In the genomic region with DNA sequence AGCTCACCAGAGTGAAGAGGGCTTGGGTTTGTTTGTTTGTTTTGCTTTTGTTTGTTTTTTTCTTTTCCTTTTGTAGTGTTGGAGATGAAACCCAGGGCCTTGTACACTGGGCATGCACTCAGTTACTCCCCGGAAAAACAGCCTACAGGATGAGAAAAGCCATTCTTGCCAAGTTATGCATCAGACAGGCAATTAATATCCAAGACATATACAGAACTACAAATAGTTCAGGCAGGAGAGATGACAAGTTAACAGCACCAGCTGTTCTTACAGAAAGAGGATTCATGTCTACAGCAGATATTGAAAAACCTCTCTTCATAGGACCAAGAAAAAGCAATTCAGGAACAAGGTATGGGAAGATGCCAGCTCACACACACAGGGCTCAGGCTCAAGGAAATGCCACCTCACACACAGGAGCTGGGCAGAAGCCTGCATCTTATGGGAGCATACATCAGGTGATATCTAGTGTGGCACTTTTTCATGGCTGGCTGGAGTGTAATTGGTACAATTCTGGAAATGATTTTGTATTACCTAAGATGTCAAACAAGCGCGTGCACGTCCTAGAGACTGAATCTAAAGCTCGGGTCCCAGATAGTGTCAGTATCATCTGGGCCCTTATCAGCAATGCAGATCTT, we compare ENCODE assay signal across 23 mouse cellular contexts.
DNase-seq lines count a peak whose midpoint lies in the region; ATAC-seq and TF ChIP-seq lines count a peak whose summit lies in the region.
"Had no signal": no experiment of that assay in that cellular context is flagged by ENCODE, and none has a peak within 500 bp of the region (broad histone marks: within the 10 kb centered on the region; RNA-seq: fewer than 3 reads in every experiment).

No protein-coding gene starts in this region.

- H3K27me3 ChIP-seq in lung, embryonic 16.5 days (ENCODE audit: control insufficient read depth, insufficient read depth, low read depth, low read length) = no peaks in the 10 kb centered on the region
- H3K27me3 ChIP-seq in stomach, embryonic 16.5 days (ENCODE audit: control insufficient read depth, insufficient read depth, low read length) = no peaks in the 10 kb centered on the region
- H3K27me3 ChIP-seq: embryonic facial prominence, embryonic 15.5 days; heart, embryonic 13.5 days; liver, embryonic 13.5 days; midbrain, embryonic 12.5 days; neural tube, embryonic 12.5 days had no signal

- no peak overlapping the region for H3K4me2 ChIP-seq in lung, embryonic 16.5 days (ENCODE audit: low read depth, low read length)
- no peak overlapping the region for H3K4me2 ChIP-seq in stomach, embryonic 16.5 days (ENCODE audit: low read depth, low read length)
- H3K4me2 ChIP-seq: embryonic facial prominence, embryonic 15.5 days; heart, embryonic 13.5 days; liver, embryonic 13.5 days; midbrain, embryonic 12.5 days; neural tube, embryonic 12.5 days had no signal

- no peak for TF ChIP-seq CTCF in layer of hippocampus, adult 2 months (conservative IDR thresholded peaks at IDR 0.05)

- no peak overlapping the region for H3K4me3 ChIP-seq in layer of hippocampus, adult 2 months
- H3K4me3 ChIP-seq in lung, embryonic 16.5 days (ENCODE audit: low read length) = no peak overlapping the region
- H3K4me3 ChIP-seq in stomach, embryonic 16.5 days (replicated peaks; ENCODE audit: low read length) = no peak overlapping the region
- H3K4me3 ChIP-seq: embryonic facial prominence, embryonic 15.5 days; heart, embryonic 13.5 days; limb, embryonic 10.5 days; liver, embryonic 13.5 days; midbrain, embryonic 12.5 days; neural tube, embryonic 12.5 days had no signal

- 0 out of 2 replicates have a peak, but pooled peaks cover 3% of the 10 kb centered on the region for H3K9me3 ChIP-seq in lung, embryonic 16.5 days (ENCODE audit: control insufficient read depth, low read length)
- no peaks in the 10 kb centered on the region for H3K9me3 ChIP-seq in stomach, embryonic 16.5 days (replicated peaks; ENCODE audit: control insufficient read depth, low read length)
- H3K9me3 ChIP-seq: embryonic facial prominence, embryonic 15.5 days; limb, embryonic 10.5 days; liver, embryonic 13.5 days had no signal

- peaks cover 17% of the 10 kb centered on the region for H3K36me3 ChIP-seq in lung, embryonic 16.5 days (ENCODE audit: control insufficient read depth, insufficient read depth, low read length)
- no peaks in the 10 kb centered on the region for H3K36me3 ChIP-seq in stomach, embryonic 16.5 days (ENCODE audit: control insufficient read depth, insufficient read depth, low read length)

- peaks cover 11% of the 10 kb centered on the region; the same call in 1 of the 2 replicates for H3K4me1 ChIP-seq in lung, embryonic 16.5 days (replicated peaks; ENCODE audit: control insufficient read depth, insufficient read depth, low read length)
- H3K4me1 ChIP-seq in stomach, embryonic 16.5 days (ENCODE audit: control insufficient read depth, insufficient read depth, low read length) = 0 out of 2 replicates have a peak, but pooled peaks cover 5% of the 10 kb centered on the region
- H3K4me1 ChIP-seq: embryonic facial prominence, embryonic 15.5 days; limb, embryonic 10.5 days; midbrain, embryonic 12.5 days; neural tube, embryonic 12.5 days had no signal

- DNase-seq in heart, adult 11 months = peak; percentile 84
- DNase-seq in heart, postnatal 25 days (ENCODE audit: low spot score) = no peak
- no peak for DNase-seq in layer of hippocampus, adult 2 months (ENCODE audit: low spot score in 2 of 2)
- DNase-seq in layer of hippocampus, postnatal 10 days (ENCODE audit: low spot score in 2 of 2) = no peak
- DNase-seq in lung, postnatal 4 days = no peak
- DNase-seq: adrenal gland, postnatal 14 days; cerebellum, adult 11 months; cerebellum, postnatal 14 days; heart, adult 18-20 months; heart, postnatal 36 days; kidney, adult 8-10 months; layer of hippocampus, postnatal 36 days; liver, embryonic 13.5 days; right cerebral cortex, postnatal 4 days; thymus, postnatal 25 days had no signal

- peak; percentile 71 for ATAC-seq in lung, embryonic 16.5 days (ENCODE audit: low read depth)
- no peak for ATAC-seq in stomach, embryonic 16.5 days (ENCODE audit: insufficient read depth, low FRiP score)

- H3K9ac ChIP-seq in lung, embryonic 16.5 days (ENCODE audit: low read length) = no peak overlapping the region
- H3K9ac ChIP-seq in stomach, embryonic 16.5 days (ENCODE audit: low read length) = no peak overlapping the region
- H3K9ac ChIP-seq: embryonic facial prominence, embryonic 15.5 days; heart, embryonic 13.5 days; liver, embryonic 13.5 days; midbrain, embryonic 12.5 days; neural tube, embryonic 12.5 days had no signal

- peak overlapping the region; percentile 59 for H3K27ac ChIP-seq in layer of hippocampus, adult 2 months
- no peak overlapping the region for H3K27ac ChIP-seq in lung, embryonic 16.5 days (ENCODE audit: low read length)
- H3K27ac ChIP-seq in stomach, embryonic 16.5 days (ENCODE audit: low read length) = peak overlapping the region; percentile 35; the same call in 1 of the 2 replicates
- H3K27ac ChIP-seq: embryonic facial prominence, embryonic 15.5 days; heart, embryonic 13.5 days; limb, embryonic 10.5 days; liver, embryonic 13.5 days; macrophage; midbrain, embryonic 12.5 days; neural tube, embryonic 12.5 days had no signal

- intact Hi-C loops in heart, postnatal 25 days (cut with DNase I) = no loop called here

- WGBS in lung, embryonic 16.5 days = 65% methylated on average over 5 of the region's 5 CpGs
- WGBS in stomach, embryonic 16.5 days = 67% methylated on average over 5 of the region's 5 CpGs
